Mouse (Mus musculus) intestine, embryonic 16.5 days (tissue): ENCODE results near the gene Lmo7. TPM values are rescaled to one million over a fixed set of nuclear protein-coding genes. Genes with fewer than 3 reads are reported as not detected.

Experiments used
- ATAC-seq: fragments of 200-750 bp; cut with Nextera tagmentation; 2 replicates; pipeline ENCODE4 v1.8.0; 2017; ENCODE audit warnings: moderate TSS enrichment, moderate library complexity
- H3K27ac ChIP-seq: fragments of 300-500 bp; sonication (generic); 2 replicates; pipeline ENCODE4 v1.5.1; 2014; ENCODE audit warnings: mild to moderate bottlenecking, low read length
- H3K27me3 ChIP-seq: fragments of 300-500 bp; sonication (generic); replicated peaks from 2 replicates; pipeline ENCODE4 v1.6.1; 2014; ENCODE audit warnings: low read length, control low read depth, mixed read lengths; ENCODE audit not compliant: control insufficient read depth, insufficient read depth
- H3K36me3 ChIP-seq: fragments of 300-500 bp; sonication (generic); 2 replicates; pipeline ENCODE4 v1.6.1; 2014; ENCODE audit warnings: low read length, control low read depth; ENCODE audit not compliant: control insufficient read depth, insufficient read depth
- H3K4me1 ChIP-seq: fragments of 300-500 bp; sonication (generic); 2 replicates; pipeline ENCODE4 v1.6.1; 2014; ENCODE audit warnings: low read length, control low read depth, mixed read lengths; ENCODE audit not compliant: control insufficient read depth, insufficient read depth
- H3K4me2 ChIP-seq: fragments of 300-500 bp; sonication (generic); 2 replicates; pipeline ENCODE4 v1.6.1; 2014; ENCODE audit warnings: low read depth, low read length, control low read depth
- H3K4me3 ChIP-seq: fragments of 300-500 bp; sonication (generic); 2 replicates; pipeline ENCODE4 v1.5.1; 2014; ENCODE audit warnings: mild to moderate bottlenecking, low read length
- H3K9ac ChIP-seq: fragments of 300-500 bp; sonication (generic); 2 replicates; pipeline ENCODE4 v1.6.1; 2014; ENCODE audit warnings: low read depth, low read length
- H3K9me3 ChIP-seq: fragments of 300-500 bp; sonication (generic); 2 replicates; pipeline ENCODE4 v1.6.1; 2016; ENCODE audit warnings: low read length, control low read depth; ENCODE audit not compliant: control insufficient read depth
- whole genome bisulfite sequencing: fragments of 180-500 bp; shearing (Covaris S2); extraction: QIAGEN DNeasy Blood & Tissue Kit; methylation state at CpG from one replicate; pipeline ENCODE4 v1.1.7; 2014; 5-methylcytosine and 5-hydroxymethylcytosine counted together
- polyA plus RNA-seq: library from polyadenylated mRNA; unstranded; fragments of >200 nt; fragmentation: Nextera tagmentation; extraction: Ambion mirVana; gene quantifications from 2 replicates; pipeline ENCODE4 v1.2.1, GENCODE M21; 2015

The Lmo7 gene
- polyA plus RNA-seq, 1 experiment from 2014 or later: 19.4 TPM

DNA sequence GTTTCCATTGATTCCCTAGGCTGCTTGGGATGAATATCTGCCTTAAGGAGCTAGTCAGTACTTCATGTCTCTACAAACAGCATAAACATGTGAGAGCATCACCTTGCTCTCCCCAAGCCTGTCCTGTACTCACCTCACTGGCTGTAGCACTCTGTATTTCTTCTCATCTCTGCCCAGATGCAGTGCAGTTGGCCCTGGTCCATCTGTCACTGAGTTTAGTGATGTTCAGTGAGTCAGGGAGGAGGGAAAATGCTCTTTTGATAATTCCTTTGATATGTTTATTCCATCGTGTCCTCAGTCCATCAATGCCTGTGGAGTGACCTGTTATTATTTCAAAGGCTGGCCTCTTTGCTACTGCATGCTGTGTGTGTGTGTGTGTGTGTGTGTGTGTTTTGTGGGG, 235.2 kb downstream of the Lmo7 start:
- Histone ChIP-seq H3K4me3 (no peak overlapping the region), H3K9ac (no peak overlapping the region), H3K4me1 (no peaks in the 10 kb centered on the region), H3K27ac (no peak overlapping the region), H3K36me3 (no peaks in the 10 kb centered on the region), H3K27me3 (no peaks in the 10 kb centered on the region), H3K9me3 (no peaks in the 10 kb centered on the region), H3K4me2 (no peak overlapping the region)
- ATAC-seq: no peak
- WGBS: 67% methylated on average over 1 of the region's 1 CpGs

GRCm38 (mm10) chr14:101972764-101973163, 243.0 kb downstream of the Lmo7 start:
- WGBS: 76% methylated on average over 1 of the region's 1 CpGs
- ATAC-seq: no peak
- no peaks in the 10 kb centered on the region for H3K36me3 ChIP-seq
- no peaks in the 10 kb centered on the region for H3K4me1 ChIP-seq
- no peak overlapping the region for H3K9ac ChIP-seq
- no peak overlapping the region for H3K4me2 ChIP-seq
- H3K9me3 ChIP-seq: no peaks in the 10 kb centered on the region
- no peak overlapping the region for H3K4me3 ChIP-seq
- H3K27me3 ChIP-seq: no peaks in the 10 kb centered on the region
- H3K27ac ChIP-seq: no peak overlapping the region

DNA sequence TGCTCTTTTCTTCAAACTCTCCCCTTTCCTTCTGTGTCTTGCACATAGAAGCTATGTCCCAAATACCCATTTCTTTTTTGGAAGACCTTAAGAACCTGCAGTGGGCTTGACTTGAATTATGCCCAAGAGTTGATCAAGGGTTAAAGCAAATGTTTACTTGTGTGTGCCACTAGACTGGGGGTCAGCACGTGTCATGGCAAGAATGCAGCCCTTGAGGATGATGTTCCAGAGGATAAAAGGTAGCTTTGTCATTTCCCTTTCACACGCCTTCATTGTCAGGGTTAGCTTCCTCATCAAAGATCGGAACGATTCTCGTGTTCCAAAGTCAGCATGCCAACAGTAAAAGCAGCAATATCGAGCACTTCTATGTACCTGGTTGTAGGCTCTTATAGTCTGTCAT, 243.4 kb downstream of the Lmo7 start:
- 46% methylated on average over 6 of the region's 6 CpGs for WGBS
- Histone ChIP-seq H3K4me3 (no peak overlapping the region), H3K36me3 (no peaks in the 10 kb centered on the region), H3K27me3 (no peaks in the 10 kb centered on the region), H3K27ac (no peak overlapping the region), H3K9ac (no peak overlapping the region), H3K9me3 (no peaks in the 10 kb centered on the region), H3K4me1 (no peaks in the 10 kb centered on the region), H3K4me2 (no peak overlapping the region)
- ATAC-seq: no peak

- Histone ChIP-seq H3K4me2 (no peak overlapping the region), H3K4me1 (no peaks in the 10 kb centered on the region), H3K27ac (no peak overlapping the region), H3K4me3 (no peak overlapping the region), H3K36me3 (no peaks in the 10 kb centered on the region), H3K27me3 (no peaks in the 10 kb centered on the region), H3K9me3 (no peaks in the 10 kb centered on the region), H3K9ac (no peak overlapping the region)
- no peak for ATAC-seq
- WGBS: 89% methylated on average over 11 of the region's 11 CpGs
Observed at GRCm38 (mm10) chr14:101976021-101976685, 246.4 kb downstream of the Lmo7 start.

Other genes starting within 250 kb of the Lmo7 start
- gene Tbc1d4, start 120.8 kb upstream of the Lmo7 start, polyA plus RNA-seq: 6.5 and 8.4 TPM in 2 replicates
- 165 and 176 TPM in 2 replicates for gene Commd6, start 89.3 kb upstream of the Lmo7 start, polyA plus RNA-seq
- gene Uchl3, start 76.0 kb upstream of the Lmo7 start, polyA plus RNA-seq: 164 and 170 TPM in 2 replicates
- gene Gm9922, start 143 bp upstream of the Lmo7 start, polyA plus RNA-seq: 0.35 and 0.61 TPM in 2 replicates